Mouse (Mus musculus) hindlimb bud, embryonic 11.5 days (tissue): ENCODE results near the gene Tnc.

Source experiments
- DNase-seq: peaks from one replicate; pipeline ENCODE4 v3.0.0-alpha.2; 2012; ENCODE audit warnings: low read depth, low spot score; ENCODE audit errors: extremely low spot score

Gene Tnc

GRCm38 (mm10) chr4:64046831-64047493 is at the start of gene Tnc:
Gene Tnc (minus strand): TSS chr4:64047015.
- DNase-seq = no peak

GRCm38 (mm10) chr4:64094221-64094620 is 47.4 kb upstream of the Tnc start:
- DNase-seq = no peak

GRCm38 (mm10) chr4:64092857-64093256 is 46.0 kb upstream of the Tnc start:
- no peak for DNase-seq

- DNase-seq = no peak
Measured at GRCm38 (mm10) chr4:64089378-64089777, 42.6 kb upstream of the Tnc start.

GRCm38 (mm10) chr4:64087675-64088074 is 40.9 kb upstream of the Tnc start:
- DNase-seq = no peak

GRCm38 (mm10) chr4:64085993-64086567 is 39.3 kb upstream of the Tnc start:
- DNase-seq = no peak

- no peak for DNase-seq
Measured at GRCm38 (mm10) chr4:64083858-64084257, 37.0 kb upstream of the Tnc start.

GRCm38 (mm10) chr4:64078029-64078619 is 31.3 kb upstream of the Tnc start:
- no peak for DNase-seq

- no peak for DNase-seq
Measured at GRCm38 (mm10) chr4:64076349-64077025, 29.7 kb upstream of the Tnc start.

GRCm38 (mm10) chr4:64074725-64075124 is 27.9 kb upstream of the Tnc start:
- no peak for DNase-seq

- no peak for DNase-seq
Measured at GRCm38 (mm10) chr4:64067394-64067793, 20.6 kb upstream of the Tnc start.

GRCm38 (mm10) chr4:64065266-64065665 is 18.5 kb upstream of the Tnc start:
- DNase-seq = no peak

- no peak for DNase-seq
Measured at GRCm38 (mm10) chr4:64058856-64059231, 12.0 kb upstream of the Tnc start.

GRCm38 (mm10) chr4:64058048-64058855 is 11.4 kb upstream of the Tnc start:
- no peak for DNase-seq

- no peak for DNase-seq
Measured at GRCm38 (mm10) chr4:64048177-64048576, 1.4 kb upstream of the Tnc start.

GRCm38 (mm10) chr4:64043893-64044292 is 2.9 kb downstream of the Tnc start:
- DNase-seq = no peak

GRCm38 (mm10) chr4:64043371-64043770 is 3.4 kb downstream of the Tnc start:
- no peak for DNase-seq

- no peak for DNase-seq
Measured at GRCm38 (mm10) chr4:64039091-64039490, 7.7 kb downstream of the Tnc start.

GRCm38 (mm10) chr4:64037513-64037912 is 9.3 kb downstream of the Tnc start:
- DNase-seq = no peak

GRCm38 (mm10) chr4:64034724-64035123 is 12.1 kb downstream of the Tnc start:
- DNase-seq = no peak

GRCm38 (mm10) chr4:64033191-64033590 is 13.6 kb downstream of the Tnc start:
- no peak for DNase-seq
